Mouse (Mus musculus): ENCODE measurements at regions not wholly inside any gene's neighbourhood (a gene's known extent, or its start where the extent isn't known, plus 50 kb on each side); places are given as distances from the start of the nearest gene placed in this dataset.

DNA sequence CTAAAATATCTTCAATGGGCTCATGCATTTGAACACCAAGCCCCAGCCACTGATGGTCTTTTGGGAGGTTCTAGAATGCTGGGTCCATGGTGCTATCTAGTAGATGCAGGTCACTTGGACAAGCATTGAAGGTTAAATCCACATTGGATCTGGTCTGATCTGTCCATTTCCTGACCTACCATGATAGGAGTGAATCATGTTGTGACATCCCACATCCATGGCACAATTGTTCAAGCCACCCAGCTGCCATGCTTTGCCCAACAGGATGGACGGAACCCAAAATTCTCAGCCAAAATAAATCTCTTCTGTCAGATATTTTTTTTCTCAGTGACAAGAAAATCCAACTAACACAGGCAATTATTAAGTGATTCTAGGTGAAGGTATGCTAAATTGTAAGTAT lies 2760.4 kb downstream of the 9330182O14Rik start:
- DNase-seq (ENCODE audit: low read depth, low spot score), result no peak
- in situ Hi-C loops (cut with MboI; ENCODE audit: low sequenced_read_pairs in 2 of 2, unreplicated experiment in 2 of 2), result no loop called here
- TF ChIP-seq ZNF384 (IDR thresholded peaks at IDR 0.05; ENCODE audit: low read depth, low read length), result no peak
- TF ChIP-seq CHD2 (IDR thresholded peaks at IDR 0.05; ENCODE audit: low read depth, low read length), result no peak
- TF ChIP-seq MAFK (IDR thresholded peaks at IDR 0.05; ENCODE audit: insufficient read depth, low read depth, low read length), result no peak
- TF ChIP-seq HCFC1 (IDR thresholded peaks at IDR 0.05; ENCODE audit: borderline replicate concordance, insufficient read depth, low read length), result no peak
- no peak for TF ChIP-seq ZC3H11A (IDR thresholded peaks at IDR 0.05; ENCODE audit: borderline replicate concordance, low read depth, low read length)
- H3K9me3 ChIP-seq (ENCODE audit: control insufficient read depth, insufficient read depth, low read depth, low read length), result no peaks in the 10 kb centered on the region
- H3K4me3 ChIP-seq (ENCODE audit: insufficient read depth in 1 of 2, low read depth in 1 of 2, low read length in 2 of 2, poor library complexity in 1 of 2, severe bottlenecking in 1 of 2), result no peak overlapping the region
- no peak overlapping the region for H3K27ac ChIP-seq (ENCODE audit: insufficient read depth, low read depth, low read length, poor library complexity, severe bottlenecking)
- H3K4me1 ChIP-seq (ENCODE audit: control insufficient read depth in 2 of 2, insufficient read depth in 2 of 2, low read length in 2 of 2, poor library complexity in 1 of 2), result no peaks in the 10 kb centered on the region
- no peak overlapping the region for H3K9ac ChIP-seq (ENCODE audit: insufficient read depth, low read depth, low read length, poor library complexity, severe bottlenecking)
- no peaks in the 10 kb centered on the region for H3K36me3 ChIP-seq (ENCODE audit: control insufficient read depth, insufficient read depth, low read length, poor library complexity, severe bottlenecking)

DNA sequence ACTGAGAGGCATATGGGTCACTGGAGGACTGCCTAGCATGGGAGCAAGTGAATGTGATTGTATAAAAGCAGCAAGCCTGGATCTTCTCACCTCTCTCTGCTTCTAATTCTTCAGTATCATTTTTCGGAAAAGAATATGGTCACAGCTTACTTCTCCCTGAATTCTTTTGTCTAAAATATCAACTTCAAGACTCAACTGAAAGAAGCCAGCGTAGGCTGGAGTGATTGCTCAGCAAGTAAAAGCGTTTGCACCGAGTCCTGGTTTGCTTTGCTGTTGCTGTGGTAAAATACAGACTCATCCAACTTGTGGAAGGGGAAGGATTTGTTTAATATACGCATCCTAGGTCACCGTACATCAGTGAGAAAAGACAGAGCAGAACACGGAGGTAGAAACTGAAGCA lies 2765.9 kb downstream of the 9330182O14Rik start:
- DNase-seq (ENCODE audit: low read depth, low spot score), result no peak
- H3K9me3 ChIP-seq (ENCODE audit: control insufficient read depth, insufficient read depth, low read depth, low read length), result no peaks in the 10 kb centered on the region
- no peak for TF ChIP-seq HCFC1 (IDR thresholded peaks at IDR 0.05; ENCODE audit: borderline replicate concordance, insufficient read depth, low read length)
- no peak for TF ChIP-seq ZNF384 (IDR thresholded peaks at IDR 0.05; ENCODE audit: low read depth, low read length)
- TF ChIP-seq ZC3H11A (IDR thresholded peaks at IDR 0.05; ENCODE audit: borderline replicate concordance, low read depth, low read length), result no peak
- no peak for TF ChIP-seq CHD2 (IDR thresholded peaks at IDR 0.05; ENCODE audit: low read depth, low read length)
- no peak for TF ChIP-seq MAFK (IDR thresholded peaks at IDR 0.05; ENCODE audit: insufficient read depth, low read depth, low read length)
- no peak overlapping the region for H3K9ac ChIP-seq (ENCODE audit: insufficient read depth, low read depth, low read length, poor library complexity, severe bottlenecking)
- no peak overlapping the region for H3K4me3 ChIP-seq (ENCODE audit: insufficient read depth in 1 of 2, low read depth in 1 of 2, low read length in 2 of 2, poor library complexity in 1 of 2, severe bottlenecking in 1 of 2)
- no peaks in the 10 kb centered on the region for H3K36me3 ChIP-seq (ENCODE audit: control insufficient read depth, insufficient read depth, low read length, poor library complexity, severe bottlenecking)
- no peak overlapping the region for H3K27ac ChIP-seq (ENCODE audit: insufficient read depth, low read depth, low read length, poor library complexity, severe bottlenecking)
- in situ Hi-C loops (cut with MboI; ENCODE audit: low sequenced_read_pairs in 2 of 2, unreplicated experiment in 2 of 2), result no loop called here
- H3K4me1 ChIP-seq (ENCODE audit: control insufficient read depth in 2 of 2, insufficient read depth in 2 of 2, low read length in 2 of 2, poor library complexity in 1 of 2), result no peaks in the 10 kb centered on the region

DNA sequence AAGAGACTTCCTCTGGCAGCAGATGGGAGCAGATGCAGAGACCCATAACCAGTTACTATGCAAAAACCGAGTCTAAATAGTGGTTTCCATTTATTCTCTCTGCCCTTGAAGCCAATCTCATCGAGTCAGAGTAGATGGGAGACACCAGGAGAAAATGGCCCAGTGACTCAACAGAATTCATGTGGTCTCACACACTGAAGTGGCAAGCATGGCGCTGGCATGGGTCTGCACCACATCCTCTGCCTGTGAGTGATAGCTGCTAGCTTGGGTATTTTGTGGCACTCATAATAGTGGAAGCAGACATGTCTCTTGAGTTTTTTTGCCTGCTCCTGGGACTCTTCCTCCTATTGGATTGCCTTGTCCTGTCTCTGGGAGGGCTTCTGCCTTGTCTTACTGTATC lies 2767.6 kb downstream of the 9330182O14Rik start:
- H3K27ac ChIP-seq (ENCODE audit: insufficient read depth, low read depth, low read length, poor library complexity, severe bottlenecking), result no peak overlapping the region
- TF ChIP-seq ZNF384 (IDR thresholded peaks at IDR 0.05; ENCODE audit: low read depth, low read length), result no peak
- no peak overlapping the region for H3K9ac ChIP-seq (ENCODE audit: insufficient read depth, low read depth, low read length, poor library complexity, severe bottlenecking)
- H3K9me3 ChIP-seq (ENCODE audit: control insufficient read depth, insufficient read depth, low read depth, low read length), result no peaks in the 10 kb centered on the region
- in situ Hi-C loops (cut with MboI; ENCODE audit: low sequenced_read_pairs in 2 of 2, unreplicated experiment in 2 of 2), result no loop called here
- no peaks in the 10 kb centered on the region for H3K4me1 ChIP-seq (ENCODE audit: control insufficient read depth in 2 of 2, insufficient read depth in 2 of 2, low read length in 2 of 2, poor library complexity in 1 of 2)
- DNase-seq (ENCODE audit: low read depth, low spot score), result no peak
- no peaks in the 10 kb centered on the region for H3K36me3 ChIP-seq (ENCODE audit: control insufficient read depth, insufficient read depth, low read length, poor library complexity, severe bottlenecking)
- H3K4me3 ChIP-seq (ENCODE audit: insufficient read depth in 1 of 2, low read depth in 1 of 2, low read length in 2 of 2, poor library complexity in 1 of 2, severe bottlenecking in 1 of 2), result no peak overlapping the region

DNA sequence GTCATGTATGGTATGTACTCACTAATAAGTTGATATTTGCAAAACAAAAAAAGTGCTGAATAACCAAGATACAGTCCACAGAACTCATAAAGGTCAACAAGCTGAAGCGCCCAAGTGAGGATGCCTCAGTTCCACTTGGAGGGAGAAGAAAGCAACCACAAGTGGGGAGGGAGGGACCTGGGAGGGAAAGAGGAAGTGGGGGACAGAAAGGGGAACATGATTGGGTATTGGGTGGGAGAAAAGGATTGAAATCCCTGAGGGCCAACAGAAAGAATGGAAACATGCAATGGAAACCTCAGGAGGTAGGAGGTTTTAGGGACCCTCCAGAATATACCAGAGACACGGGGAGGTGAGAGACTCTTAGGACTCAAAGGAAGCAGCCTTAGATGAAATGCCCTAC lies 2777.2 kb downstream of the 9330182O14Rik start:
- no peak for DNase-seq (ENCODE audit: low read depth, low spot score)
- no peak for TF ChIP-seq ZNF384 (IDR thresholded peaks at IDR 0.05; ENCODE audit: low read depth, low read length)
- TF ChIP-seq ZC3H11A (IDR thresholded peaks at IDR 0.05; ENCODE audit: borderline replicate concordance, low read depth, low read length), result no peak
- no peak for TF ChIP-seq MAFK (IDR thresholded peaks at IDR 0.05; ENCODE audit: insufficient read depth, low read depth, low read length)
- TF ChIP-seq CHD2 (IDR thresholded peaks at IDR 0.05; ENCODE audit: low read depth, low read length), result no peak
- no peak for TF ChIP-seq HCFC1 (IDR thresholded peaks at IDR 0.05; ENCODE audit: borderline replicate concordance, insufficient read depth, low read length)
- no peak overlapping the region for H3K9ac ChIP-seq (ENCODE audit: insufficient read depth, low read depth, low read length, poor library complexity, severe bottlenecking)
- in situ Hi-C loops (cut with MboI; ENCODE audit: low sequenced_read_pairs in 2 of 2, unreplicated experiment in 2 of 2), result no loop called here
- H3K4me3 ChIP-seq (ENCODE audit: insufficient read depth in 1 of 2, low read depth in 1 of 2, low read length in 2 of 2, poor library complexity in 1 of 2, severe bottlenecking in 1 of 2), result no peak overlapping the region
- H3K9me3 ChIP-seq (ENCODE audit: control insufficient read depth, insufficient read depth, low read depth, low read length), result no peaks in the 10 kb centered on the region
- H3K27ac ChIP-seq (ENCODE audit: insufficient read depth, low read depth, low read length, poor library complexity, severe bottlenecking), result no peak overlapping the region
- no peaks in the 10 kb centered on the region for H3K36me3 ChIP-seq (ENCODE audit: control insufficient read depth, insufficient read depth, low read length, poor library complexity, severe bottlenecking)
- H3K4me1 ChIP-seq (ENCODE audit: control insufficient read depth in 2 of 2, insufficient read depth in 2 of 2, low read length in 2 of 2, poor library complexity in 1 of 2), result no peaks in the 10 kb centered on the region

DNA sequence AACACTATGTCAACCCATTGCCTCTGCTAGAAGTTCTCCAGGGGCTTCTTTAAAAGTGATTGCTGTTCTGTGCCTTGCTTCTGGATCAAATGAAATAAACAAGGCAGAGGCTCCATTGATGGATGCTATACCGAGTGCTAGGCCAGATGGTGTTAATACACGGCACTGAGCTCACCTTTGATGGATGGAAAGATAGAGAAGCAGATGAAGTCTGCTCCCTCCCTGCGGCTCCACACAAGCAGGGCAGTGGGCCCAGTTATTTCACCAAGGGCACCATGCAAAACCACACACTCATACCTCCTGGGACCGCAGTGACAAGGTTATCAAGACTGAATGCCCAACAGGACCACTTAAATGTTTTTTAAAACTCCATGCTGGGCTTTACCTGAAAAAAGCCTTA lies 2778.7 kb downstream of the 9330182O14Rik start:
- no peaks in the 10 kb centered on the region for H3K4me1 ChIP-seq (ENCODE audit: control insufficient read depth in 2 of 2, insufficient read depth in 2 of 2, low read length in 2 of 2, poor library complexity in 1 of 2)
- in situ Hi-C loops (cut with MboI; ENCODE audit: low sequenced_read_pairs in 2 of 2, unreplicated experiment in 2 of 2), result no loop called here
- DNase-seq (ENCODE audit: low read depth, low spot score), result no peak
- no peak for TF ChIP-seq MAFK (IDR thresholded peaks at IDR 0.05; ENCODE audit: insufficient read depth, low read depth, low read length)
- H3K4me3 ChIP-seq (ENCODE audit: insufficient read depth in 1 of 2, low read depth in 1 of 2, low read length in 2 of 2, poor library complexity in 1 of 2, severe bottlenecking in 1 of 2), result no peak overlapping the region
- H3K9ac ChIP-seq (ENCODE audit: insufficient read depth, low read depth, low read length, poor library complexity, severe bottlenecking), result no peak overlapping the region
- no peak overlapping the region for H3K27ac ChIP-seq (ENCODE audit: insufficient read depth, low read depth, low read length, poor library complexity, severe bottlenecking)
- H3K36me3 ChIP-seq (ENCODE audit: control insufficient read depth, insufficient read depth, low read length, poor library complexity, severe bottlenecking), result no peaks in the 10 kb centered on the region
- H3K9me3 ChIP-seq (ENCODE audit: control insufficient read depth, insufficient read depth, low read depth, low read length), result no peaks in the 10 kb centered on the region

Measured in ES-E14 (cell line).